Comparison of ENCODE assay signal across 8 mouse cellular contexts in genomic region chr5:30949654-30950326, GRCm38 (mm10). TPM values are rescaled to one million over a fixed set of nuclear protein-coding genes. Genes with fewer than 3 reads are reported as not detected.
DNase-seq lines count a peak whose midpoint lies in the region; ATAC-seq lines count a peak whose summit lies in the region.

No protein-coding gene starts in this region.

- peaks cover 22% of the 10 kb centered on the region for H3K4me1 ChIP-seq in forebrain, embryonic 13.5 days
- peaks cover 15% of the 10 kb centered on the region for H3K4me1 ChIP-seq in liver, embryonic 16.5 days (ENCODE audit: control insufficient read depth, low read depth, low read length)
- peaks cover 12% of the 10 kb centered on the region for H3K4me1 ChIP-seq in neural tube, embryonic 12.5 days

- H3K9ac ChIP-seq in forebrain, embryonic 13.5 days = peak overlapping the region; percentile 71
- H3K9ac ChIP-seq in liver, embryonic 16.5 days (ENCODE audit: low read depth, low read length) = peak overlapping the region; percentile 82
- peak overlapping the region; percentile 53 for H3K9ac ChIP-seq in neural tube, embryonic 12.5 days

- peak; percentile 60 for ATAC-seq in cerebellum, adult (ENCODE audit: insufficient number of reproducible peaks, low FRiP score, low TSS enrichment)
- peak; percentile 87 for ATAC-seq in forebrain, embryonic 13.5 days
- peak; percentile 89 for ATAC-seq in liver, embryonic 16.5 days (ENCODE audit: low read depth)
- ATAC-seq in neural tube, embryonic 12.5 days (ENCODE audit: low FRiP score, low read depth) = peak; percentile 89

- H3K36me3 ChIP-seq in forebrain, embryonic 13.5 days (ENCODE audit: poor library complexity, severe bottlenecking) = peaks cover 34% of the 10 kb centered on the region
- peaks cover 10% of the 10 kb centered on the region for H3K36me3 ChIP-seq in liver, embryonic 16.5 days (ENCODE audit: control insufficient read depth, insufficient read depth)
- H3K36me3 ChIP-seq in neural tube, embryonic 12.5 days = peaks cover 28% of the 10 kb centered on the region

- peak overlapping the region; percentile 51 for H3K27ac ChIP-seq in forebrain, embryonic 13.5 days
- peak overlapping the region; percentile 59 for H3K27ac ChIP-seq in liver, embryonic 16.5 days (ENCODE audit: low read length)
- H3K27ac ChIP-seq in neural tube, embryonic 12.5 days = no peak overlapping the region

- under 1% methylated on average over 31 of the region's 31 CpGs for WGBS in forebrain, embryonic 13.5 days
- WGBS in liver, embryonic 16.5 days (ENCODE audit: insufficient replicate concordance) = under 1% methylated on average over 31 of the region's 31 CpGs
- whole genome bisulfite sequencing in neural tube, embryonic 12.5 days = under 1% methylated on average over 31 of the region's 31 CpGs

- no peaks in the 10 kb centered on the region for H3K9me3 ChIP-seq in forebrain, embryonic 13.5 days (replicated peaks)
- no peaks in the 10 kb centered on the region for H3K9me3 ChIP-seq in liver, embryonic 16.5 days (replicated peaks; ENCODE audit: control insufficient read depth, low read length)
- H3K9me3 ChIP-seq in neural tube, embryonic 12.5 days = no peaks in the 10 kb centered on the region

- H3K27me3 ChIP-seq in forebrain, embryonic 13.5 days = no peaks in the 10 kb centered on the region; the same call in none of the 2 replicates
- peaks cover 12% of the 10 kb centered on the region for H3K27me3 ChIP-seq in liver, embryonic 16.5 days (ENCODE audit: control insufficient read depth, insufficient read depth, low read depth, low read length)
- H3K27me3 ChIP-seq in neural tube, embryonic 12.5 days (replicated peaks) = no peaks in the 10 kb centered on the region

- intact Hi-C loops in heart, postnatal 10 days (cut with DNase I) = no loop called here

- peak overlapping the region; percentile 59 for H3K4me3 ChIP-seq in forebrain, embryonic 13.5 days
- peak overlapping the region; percentile 84 for H3K4me3 ChIP-seq in liver, embryonic 16.5 days (ENCODE audit: low read depth, low read length)
- peak overlapping the region; percentile 51 for H3K4me3 ChIP-seq in neural tube, embryonic 12.5 days

- peak overlapping the region; percentile 88 for H3K4me2 ChIP-seq in forebrain, embryonic 13.5 days
- peak overlapping the region; percentile 95 for H3K4me2 ChIP-seq in liver, embryonic 16.5 days (ENCODE audit: low read depth, low read length)
- peak overlapping the region; percentile 85 for H3K4me2 ChIP-seq in neural tube, embryonic 12.5 days (replicated peaks)

- peak; percentile 92 for DNase-seq in ES-CJ7 (ENCODE audit: low read depth, low spot score)
- peak; percentile 94 for DNase-seq in heart, postnatal 10 days
- peak; percentile 97 to 98 for DNase-seq in kidney, postnatal 4 days
- peak; percentile 86 for DNase-seq in telencephalon, adult 2 months (ENCODE audit: low read depth, low spot score)

RNA-seq across cellular contexts. Expression of gene Cgref1, which starts 4.4 kb away (rescaled TPM):
- 9.2 and 10.1 TPM in 2 replicates for polyA plus RNA-seq in forebrain, embryonic 13.5 days (2015; fragmentation: Nextera tagmentation; extraction: Ambion mirVana)
- under 1 TPM; 0.60 to 0.64 TPM for total RNA-seq in heart, postnatal 10 days (2021)
- polyA plus RNA-seq in liver, embryonic 16.5 days (2015; fragmentation: Nextera tagmentation; extraction: Ambion mirVana) = 3.1 and 3.2 TPM in 2 replicates
- polyA plus RNA-seq in neural tube, embryonic 12.5 days (2016; fragmentation: Nextera tagmentation; extraction: Ambion mirVana) = 15.9 and 17.7 TPM in 2 replicates

RNA-seq across cellular contexts. Expression of gene Preb, which starts 10.4 kb away (rescaled TPM):
- polyA plus RNA-seq in forebrain, embryonic 13.5 days (2015; fragmentation: Nextera tagmentation; extraction: Ambion mirVana) = 126 and 132 TPM in 2 replicates
- 10 to 100 TPM; 64.9 to 71.3 TPM for total RNA-seq in heart, postnatal 10 days (2021)
- polyA plus RNA-seq in liver, embryonic 16.5 days (2015; fragmentation: Nextera tagmentation; extraction: Ambion mirVana) = 92.0 and 102 TPM in 2 replicates
- polyA plus RNA-seq in neural tube, embryonic 12.5 days (2016; fragmentation: Nextera tagmentation; extraction: Ambion mirVana) = 128 and 130 TPM in 2 replicates

RNA-seq across cellular contexts. Expression of gene Tcf23, which starts 18.7 kb away (rescaled TPM):
- polyA plus RNA-seq in forebrain, embryonic 13.5 days (2015; fragmentation: Nextera tagmentation; extraction: Ambion mirVana) = not detected in 2 replicates
- under 1 TPM; 0.15 to 0.53 TPM for total RNA-seq in heart, postnatal 10 days (2021)
- polyA plus RNA-seq in liver, embryonic 16.5 days (2015; fragmentation: Nextera tagmentation; extraction: Ambion mirVana) = 0.02 and 0.07 TPM in 2 replicates
- not detected in 2 replicates for polyA plus RNA-seq in neural tube, embryonic 12.5 days (2016; fragmentation: Nextera tagmentation; extraction: Ambion mirVana)

RNA-seq across cellular contexts. Expression of gene Khk, which starts 28.6 kb away (rescaled TPM):
- polyA plus RNA-seq in forebrain, embryonic 13.5 days (2015; fragmentation: Nextera tagmentation; extraction: Ambion mirVana) = 3.3 and 7.6 TPM in 2 replicates
- 10 to 100 TPM in 1 of 2 experiments, 1 to 10 TPM in 1; 9.5 to 12.7 TPM for total RNA-seq in heart, postnatal 10 days (2021)
- 31.7 and 36.0 TPM in 2 replicates for polyA plus RNA-seq in liver, embryonic 16.5 days (2015; fragmentation: Nextera tagmentation; extraction: Ambion mirVana)
- 6.7 and 8.6 TPM in 2 replicates for polyA plus RNA-seq in neural tube, embryonic 12.5 days (2016; fragmentation: Nextera tagmentation; extraction: Ambion mirVana)

RNA-seq across cellular contexts. Expression of gene Emilin1, which starts 36.6 kb away (rescaled TPM):
- 10.3 and 15.7 TPM in 2 replicates for polyA plus RNA-seq in forebrain, embryonic 13.5 days (2015; fragmentation: Nextera tagmentation; extraction: Ambion mirVana)
- total RNA-seq in heart, postnatal 10 days (2021) = 10 to 100 TPM; 68.4 to 76.3 TPM
- polyA plus RNA-seq in liver, embryonic 16.5 days (2015; fragmentation: Nextera tagmentation; extraction: Ambion mirVana) = 37.2 and 39.1 TPM in 2 replicates
- polyA plus RNA-seq in neural tube, embryonic 12.5 days (2016; fragmentation: Nextera tagmentation; extraction: Ambion mirVana) = 63.7 and 75.3 TPM in 2 replicates
